Mouse (Mus musculus): ENCODE measurements around the gene Tmem50b. TPM values are rescaled to one million over a fixed set of nuclear protein-coding genes. Genes with fewer than 3 reads are reported as not detected.

The Tmem50b gene
- polyA plus RNA-seq (2012; rRNA removed), result 14.7 and 24.9 TPM in 2 replicates

DNA sequence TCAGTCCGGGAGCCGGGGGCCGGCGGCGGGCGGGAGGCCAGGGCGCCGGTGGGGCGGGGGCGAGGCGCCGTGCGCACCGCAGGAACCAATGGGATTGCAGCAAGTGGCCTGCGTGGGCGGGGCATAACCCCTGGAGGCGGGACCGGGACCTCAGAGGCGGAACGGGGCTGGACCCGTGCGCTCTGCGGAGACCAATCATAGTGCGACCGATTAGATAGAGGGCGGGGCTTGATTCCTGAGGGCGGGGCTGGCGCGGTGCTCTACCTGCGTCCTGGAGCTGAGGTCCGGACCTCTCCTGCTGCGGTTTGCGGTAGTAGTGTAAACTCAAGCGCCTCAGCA lies at the start of gene Tmem50b:
Tmem50b (minus strand) TSS at position 129 of the 339 bp plus-strand sequence.

DNA sequence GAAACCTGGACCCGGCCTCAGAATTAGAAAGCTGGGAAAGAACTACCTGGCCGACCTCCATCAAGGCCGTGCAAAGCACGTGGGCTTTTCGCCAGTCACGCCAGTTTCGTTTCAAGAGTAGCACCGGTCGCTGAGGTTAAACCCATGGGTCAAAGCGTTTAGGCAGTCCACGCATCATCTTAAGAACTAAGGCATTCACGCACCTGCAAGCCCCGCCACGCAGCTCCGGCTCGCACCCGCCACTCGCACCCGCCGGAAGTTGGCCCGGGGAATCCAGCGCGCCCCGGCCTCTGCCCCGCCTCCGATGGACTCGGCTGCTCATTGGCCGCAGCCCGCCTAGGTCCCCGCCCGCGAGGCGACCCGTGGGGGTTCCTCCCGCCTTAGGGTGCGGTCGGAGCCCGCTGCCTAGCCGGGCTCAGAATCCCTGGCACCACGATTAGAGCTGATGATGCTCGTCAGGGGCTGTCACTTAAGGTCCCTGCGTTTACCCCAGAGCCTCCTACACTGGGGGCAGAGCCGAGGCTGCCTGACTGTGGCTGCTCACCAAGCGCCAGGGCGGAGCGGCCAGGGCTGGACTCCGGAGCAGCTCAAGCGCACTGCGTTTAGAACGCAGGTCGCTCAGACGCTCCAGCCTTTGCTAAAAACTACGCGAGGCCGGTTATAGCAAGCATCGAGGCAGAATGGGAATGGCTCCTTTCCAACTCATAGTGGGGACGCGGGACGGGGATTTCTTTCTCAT lies 49.2 kb upstream of the Tmem50b start, which contains the start of gene Gart:
Gart (minus strand) TSS at position 272 of the 739 bp plus-strand sequence.

DNA sequence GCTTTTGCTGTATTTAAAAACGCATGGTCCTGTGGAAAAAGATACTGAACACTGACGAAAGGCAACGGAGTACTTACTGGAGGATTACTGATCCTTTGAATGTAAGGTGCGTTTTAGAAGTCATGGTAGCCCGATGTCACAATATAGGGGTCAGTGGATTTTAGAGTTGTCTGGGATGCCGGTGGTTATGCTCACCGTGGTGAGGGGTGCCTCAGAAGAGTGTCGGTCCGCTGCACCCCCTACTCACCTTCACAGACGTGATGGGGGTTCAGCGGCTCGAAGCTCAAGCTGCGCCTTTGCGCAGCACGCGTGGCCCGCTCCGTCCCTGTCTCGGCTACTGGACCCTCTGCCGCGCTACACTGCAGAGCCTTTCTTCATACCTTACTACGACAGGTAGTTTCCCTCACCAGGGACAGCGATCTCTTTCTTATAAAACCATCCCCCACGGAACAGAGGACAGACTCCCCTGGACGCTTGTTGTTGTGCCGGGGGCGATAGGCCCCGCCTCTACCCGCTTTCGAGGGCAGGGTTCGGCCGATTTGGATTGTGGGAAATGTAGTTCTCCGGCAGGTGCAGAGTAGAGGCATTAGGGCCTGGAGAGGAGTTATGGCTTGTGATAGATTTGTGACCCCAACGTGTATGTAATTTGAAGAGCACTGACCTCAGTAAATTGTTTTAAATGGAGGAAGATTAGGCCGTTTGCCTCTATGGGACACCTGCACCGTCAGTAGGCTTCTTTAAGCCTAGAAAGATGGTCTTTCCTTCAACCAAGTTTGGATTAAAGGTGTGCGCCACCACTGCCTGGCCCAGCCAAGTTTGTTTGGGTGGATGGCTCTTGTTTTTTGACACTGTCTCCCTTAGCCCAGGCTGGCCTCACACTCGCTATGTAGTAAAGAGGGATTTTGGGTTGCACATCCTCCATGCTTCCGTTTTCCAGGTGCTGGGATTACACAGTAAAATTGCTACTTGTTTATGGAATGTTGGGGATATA lies 21.2 kb upstream of the Tmem50b start, which contains the start of gene Dnajc28:
Dnajc28 (minus strand) TSS at position 516 of the 991 bp plus-strand sequence.

DNA sequence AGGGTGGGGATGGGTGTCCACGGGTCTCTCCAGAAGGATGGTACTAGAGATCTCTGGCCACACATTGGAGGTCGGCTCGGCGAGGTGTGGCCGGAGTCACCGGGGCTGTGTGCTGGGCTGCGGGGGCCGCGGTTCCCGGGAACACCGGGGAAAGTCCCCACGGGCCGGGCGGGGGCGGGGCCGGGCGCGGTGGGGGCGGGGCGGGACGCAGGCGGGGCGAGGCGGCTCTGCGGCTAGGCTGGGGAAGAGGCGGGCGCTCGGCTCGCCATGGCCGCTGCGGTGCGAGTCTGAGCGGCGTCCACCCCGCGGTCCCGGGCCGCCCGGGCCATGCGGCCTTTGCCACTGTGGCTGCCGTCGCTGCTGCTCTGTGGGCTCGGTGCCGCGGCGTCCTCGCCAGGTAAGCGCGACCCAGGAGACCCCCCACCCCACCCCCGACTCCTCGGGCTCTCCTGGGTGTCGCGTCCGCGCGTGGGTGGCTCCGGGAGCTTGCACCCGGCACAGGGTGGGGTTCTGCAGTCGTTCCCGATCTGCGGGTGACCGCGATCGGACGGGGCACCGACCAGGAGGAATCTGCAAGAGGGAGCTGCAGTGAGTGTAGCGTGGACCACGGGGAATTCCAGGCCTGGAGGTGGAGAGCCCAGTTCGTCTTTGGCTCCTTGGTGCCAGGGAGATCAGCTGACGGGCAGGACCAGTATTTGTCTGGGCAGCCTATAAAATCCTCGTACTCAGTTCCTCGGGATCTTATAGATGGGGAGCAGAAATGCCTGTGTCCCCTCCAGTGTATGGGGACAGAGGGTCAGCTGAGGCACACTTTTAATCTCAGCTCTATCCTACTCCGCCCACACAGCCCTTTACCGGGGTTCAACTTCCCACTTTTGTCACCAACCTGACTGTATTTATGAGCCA lies 50.5 kb downstream of the Tmem50b start, which contains the start of gene Ifngr2:
Ifngr2 (plus strand) TSS at position 237 of the 906 bp plus-strand sequence.

Other genes with a start within 250 kb of the Tmem50b start
- gene Ifnar2, start 225.0 kb downstream of the Tmem50b start, polyA plus RNA-seq (2012; rRNA removed), result 22.5 and 24.8 TPM in 2 replicates
- gene Gm21970, start 206.1 kb downstream of the Tmem50b start, polyA plus RNA-seq (2012; rRNA removed), result not detected in 2 replicates
- gene Il10rb, start 191.6 kb downstream of the Tmem50b start, polyA plus RNA-seq (2012; rRNA removed), result 5.8 and 6.3 TPM in 2 replicates
- gene Ifnar1, start 112.6 kb downstream of the Tmem50b start, polyA plus RNA-seq (2012; rRNA removed), result 33.8 and 44.2 TPM in 2 replicates
- 11.3 and 17.4 TPM in 2 replicates for gene Ifngr2, start 50.7 kb downstream of the Tmem50b start, polyA plus RNA-seq (2012; rRNA removed)
- 3.8 TPM in 2 replicates for gene Dnajc28, start 21.2 kb upstream of the Tmem50b start, polyA plus RNA-seq (2012; rRNA removed)
- gene Gart, start 49.2 kb upstream of the Tmem50b start, polyA plus RNA-seq (2012; rRNA removed), result 80.4 and 154 TPM in 2 replicates
- gene Son, start 49.7 kb upstream of the Tmem50b start, polyA plus RNA-seq (2012; rRNA removed), result 360 and 423 TPM in 2 replicates
- gene Donson, start 91.0 kb upstream of the Tmem50b start, polyA plus RNA-seq (2012; rRNA removed), result 39.8 and 43.0 TPM in 2 replicates
- 45.1 and 53.1 TPM in 2 replicates for gene Cryzl1, start 131.2 kb upstream of the Tmem50b start, polyA plus RNA-seq (2012; rRNA removed)
- 70.3 and 260 TPM in 2 replicates for gene Itsn1, start 131.5 kb upstream of the Tmem50b start, polyA plus RNA-seq (2012; rRNA removed)